Mouse (Mus musculus) heart, embryonic 10.5 days (tissue): ENCODE data around the gene Clcc1. TPM values are rescaled to one million over a fixed set of nuclear protein-coding genes. Genes with fewer than 3 reads are reported as not detected.
"Not testable (repeated sequence)": the region's sequence is repeated elsewhere in the genome, so short reads cannot be mapped to it uniquely, and the experiment has no call there.

ENCODE experiments used
- DNase-seq: peaks from one replicate; pipeline ENCODE4 v3.0.0-alpha.2; 2017; ENCODE audit warnings: low spot score
- H3K27ac ChIP-seq: fragments of 300-500 bp; sonication (generic); 2 replicates; pipeline ENCODE4 v1.5.1; 2016; ENCODE audit warnings: mild to moderate bottlenecking
- H3K27me3 ChIP-seq: fragments of 300-500 bp; sonication (generic); 2 replicates; pipeline ENCODE4 v1.6.1; 2016; ENCODE audit warnings: mild to moderate bottlenecking; ENCODE audit not compliant: poor library complexity, insufficient read depth, severe bottlenecking
- H3K36me3 ChIP-seq: fragments of 300-500 bp; sonication (generic); 2 replicates; pipeline ENCODE4 v1.6.1; 2016; ENCODE audit warnings: mild to moderate bottlenecking, moderate library complexity
- H3K4me1 ChIP-seq: fragments of 300-500 bp; sonication (generic); 2 replicates; pipeline ENCODE4 v1.6.1; 2016; ENCODE audit warnings: mild to moderate bottlenecking
- H3K4me3 ChIP-seq: fragments of 300-500 bp; sonication (generic); 2 replicates; pipeline ENCODE4 v1.5.1; 2016; ENCODE audit warnings: mild to moderate bottlenecking, moderate library complexity
- H3K9me3 ChIP-seq: fragments of 300-500 bp; sonication (generic); 2 replicates; pipeline ENCODE4 v1.6.1; 2016; ENCODE audit warnings: mild to moderate bottlenecking, moderate library complexity
- WGBS: fragments of 180-500 bp; shearing (Covaris S2); methylation state at CpG from one replicate; pipeline ENCODE4 v1.1.7; 2016; 5-methylcytosine and 5-hydroxymethylcytosine counted together
- polyA plus RNA-seq: library from polyadenylated mRNA; unstranded; fragments of >200 nt; fragmentation: Nextera tagmentation; extraction: Ambion mirVana; gene quantifications from 2 replicates; pipeline ENCODE4 v1.2.1, GENCODE M21; 2016

Gene Clcc1
- polyA plus RNA-seq, 1 experiment from 2014 or later: 58.9 TPM

- Histone ChIP-seq H3K4me1 (no peaks in the 10 kb centered on the region), H3K9me3 (no peaks in the 10 kb centered on the region), H3K36me3 (peaks cover 94% of the 10 kb centered on the region), H3K27me3 (no peaks in the 10 kb centered on the region), H3K4me3 (no peak overlapping the region), H3K27ac (no peak overlapping the region)
- WGBS: 69% methylated on average over 4 of the region's 4 CpGs
- no peak for DNase-seq
Observed at GRCm38 (mm10) chr3:108676616-108677015, 22.9 kb downstream of the Clcc1 start.

GRCm38 (mm10) chr3:108681004-108681403 lies 27.3 kb downstream of the Clcc1 start:
- Histone ChIP-seq H3K4me1 (no peaks in the 10 kb centered on the region), H3K36me3 (peaks cover 93% of the 10 kb centered on the region), H3K27me3 (no peaks in the 10 kb centered on the region), H3K4me3 (no peak overlapping the region), H3K9me3 (no peaks in the 10 kb centered on the region), H3K27ac (no peak overlapping the region)
- DNase-seq: no peak
- 95% methylated on average over 4 of the region's 4 CpGs for WGBS

GRCm38 (mm10) chr3:108683597-108683996 lies 29.9 kb downstream of the Clcc1 start:
- not testable (repeated sequence) for H3K4me3 ChIP-seq, H3K9me3 ChIP-seq, H3K27ac ChIP-seq, DNase-seq, H3K27me3 ChIP-seq, H3K4me1 ChIP-seq
- H3K36me3 ChIP-seq: peaks cover 77% of the 10 kb centered on the region
- 90% methylated on average over 5 of the region's 5 CpGs for WGBS

- Histone ChIP-seq H3K27ac (no peak overlapping the region), H3K9me3 (no peaks in the 10 kb centered on the region), H3K27me3 (no peaks in the 10 kb centered on the region), H3K36me3 (peaks cover 73% of the 10 kb centered on the region), H3K4me1 (no peaks in the 10 kb centered on the region), H3K4me3 (no peak overlapping the region)
- 96% methylated on average over 7 of the region's 7 CpGs for WGBS
- no peak for DNase-seq
Observed at GRCm38 (mm10) chr3:108685701-108686100, 32.0 kb downstream of the Clcc1 start.

DNA sequence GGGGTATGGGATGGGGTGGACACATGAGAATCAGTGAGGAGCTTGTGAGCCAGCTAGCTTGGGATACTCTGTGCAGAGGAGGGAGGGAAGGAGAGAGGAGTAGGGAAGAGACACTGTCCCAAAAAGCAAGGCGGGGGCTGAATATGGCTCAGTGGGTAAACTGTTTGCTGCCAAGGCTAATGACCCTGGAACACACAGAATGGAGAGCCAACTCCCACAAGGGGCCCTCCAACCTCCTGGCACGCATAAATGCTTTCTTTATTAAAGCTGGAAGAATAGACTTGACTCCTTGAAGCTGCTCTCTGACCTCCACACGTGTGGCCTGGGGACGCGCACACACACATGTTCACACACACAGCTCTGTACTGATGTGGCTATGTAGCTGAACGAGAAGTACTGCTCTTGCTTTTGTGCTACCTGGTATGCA lies 35.3 kb downstream of the Clcc1 start:
- no peak for DNase-seq
- Histone ChIP-seq H3K4me1 (no peaks in the 10 kb centered on the region), H3K27ac (no peak overlapping the region), H3K4me3 (no peak overlapping the region), H3K36me3 (peaks cover 52% of the 10 kb centered on the region), H3K9me3 (no peaks in the 10 kb centered on the region), H3K27me3 (no peaks in the 10 kb centered on the region)
- WGBS: 94% methylated on average over 6 of the region's 6 CpGs

GRCm38 (mm10) chr3:108689446-108689845 lies 35.7 kb downstream of the Clcc1 start:
- H3K4me1 ChIP-seq: no peaks in the 10 kb centered on the region
- no peaks in the 10 kb centered on the region for H3K27me3 ChIP-seq
- no peak overlapping the region for H3K4me3 ChIP-seq
- H3K27ac ChIP-seq: no peak overlapping the region
- WGBS: 87% methylated on average over 8 of the region's 8 CpGs
- H3K9me3 ChIP-seq: no peaks in the 10 kb centered on the region
- DNase-seq: no peak
- H3K36me3 ChIP-seq: peaks cover 52% of the 10 kb centered on the region

GRCm38 (mm10) chr3:108689979-108690378 lies 36.3 kb downstream of the Clcc1 start:
- no peak overlapping the region for H3K27ac ChIP-seq
- no peak overlapping the region for H3K4me3 ChIP-seq
- H3K9me3 ChIP-seq: no peaks in the 10 kb centered on the region
- H3K4me1 ChIP-seq: no peaks in the 10 kb centered on the region
- DNase-seq: no peak
- WGBS: 89% methylated on average over 4 of the region's 4 CpGs
- H3K36me3 ChIP-seq: peaks cover 56% of the 10 kb centered on the region
- no peaks in the 10 kb centered on the region for H3K27me3 ChIP-seq

DNA sequence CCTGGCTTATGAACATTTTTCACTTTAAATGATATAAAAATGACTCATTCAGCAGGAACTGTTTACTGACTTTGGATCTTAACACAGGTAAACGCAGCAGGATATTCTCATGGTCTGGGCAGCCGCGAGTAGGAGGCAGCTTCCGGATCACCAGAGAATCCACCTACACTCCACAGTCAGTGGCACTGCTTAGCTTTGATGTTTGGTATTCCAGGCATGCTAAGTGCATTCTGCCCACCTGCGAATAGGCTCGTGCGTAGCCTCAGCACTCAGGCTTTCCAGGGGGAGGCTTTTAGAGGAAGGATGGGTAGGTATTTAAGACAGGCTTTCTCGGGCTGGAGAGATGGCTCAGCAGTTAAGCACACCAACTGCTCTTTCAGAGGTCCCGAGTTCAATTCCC lies 40.6 kb downstream of the Clcc1 start:
- no peak overlapping the region for H3K27ac ChIP-seq
- H3K36me3 ChIP-seq: peaks cover 59% of the 10 kb centered on the region
- no peaks in the 10 kb centered on the region for H3K9me3 ChIP-seq
- H3K4me1 ChIP-seq: no peaks in the 10 kb centered on the region
- no peaks in the 10 kb centered on the region for H3K27me3 ChIP-seq
- no peak for DNase-seq
- WGBS: 68% methylated on average over 9 of the region's 9 CpGs
- no peak overlapping the region for H3K4me3 ChIP-seq

DNA sequence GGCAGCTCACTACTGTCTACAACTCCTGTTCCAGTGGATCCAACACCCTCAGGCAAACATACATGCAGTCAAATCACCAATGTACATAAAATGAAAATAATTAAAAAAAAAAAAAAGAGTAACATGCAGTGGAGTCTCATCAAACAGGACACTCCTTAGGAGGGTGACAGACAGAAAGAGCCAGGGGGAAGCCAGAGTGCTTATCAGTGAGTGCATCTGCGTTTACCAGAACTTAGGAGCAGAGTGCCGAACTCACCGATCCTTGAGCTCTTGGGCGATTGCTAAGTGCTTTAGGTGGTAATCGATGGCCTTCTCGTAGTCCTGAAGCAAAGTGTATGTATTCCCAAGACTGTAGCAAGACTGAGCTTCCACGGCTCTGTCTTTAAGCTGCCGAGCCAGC lies 44.9 kb downstream of the Clcc1 start:
- 88% methylated on average over 8 of the region's 8 CpGs for WGBS
- no peak overlapping the region for H3K27ac ChIP-seq
- H3K27me3 ChIP-seq: no peaks in the 10 kb centered on the region
- H3K36me3 ChIP-seq: peaks cover 69% of the 10 kb centered on the region
- DNase-seq: no peak
- no peaks in the 10 kb centered on the region for H3K4me1 ChIP-seq
- H3K9me3 ChIP-seq: no peaks in the 10 kb centered on the region
- H3K4me3 ChIP-seq: no peak overlapping the region

DNA sequence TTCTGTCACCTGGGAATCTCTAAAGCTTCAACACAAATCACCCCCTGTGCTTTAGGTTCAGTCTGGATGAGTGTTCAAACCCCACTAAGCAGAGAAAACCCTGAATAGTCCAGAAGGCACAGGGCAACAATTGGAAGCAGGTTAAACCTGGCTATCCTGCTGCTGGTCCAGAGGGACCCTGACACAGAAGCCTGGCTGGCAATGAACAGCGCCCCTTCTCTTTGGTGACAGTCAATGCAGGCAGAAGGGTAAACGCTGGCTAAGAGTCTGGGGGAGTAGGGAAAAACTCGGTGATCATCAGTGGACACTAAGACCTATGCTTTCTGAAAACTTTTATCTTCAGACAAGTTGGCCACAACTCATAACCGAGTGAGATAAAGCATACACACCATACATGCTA lies 46.1 kb downstream of the Clcc1 start:
- H3K27ac ChIP-seq: no peak overlapping the region
- no peak for DNase-seq
- WGBS: 89% methylated on average over 4 of the region's 4 CpGs
- no peaks in the 10 kb centered on the region for H3K4me1 ChIP-seq
- no peaks in the 10 kb centered on the region for H3K9me3 ChIP-seq
- peaks cover 59% of the 10 kb centered on the region for H3K36me3 ChIP-seq
- no peak overlapping the region for H3K4me3 ChIP-seq
- H3K27me3 ChIP-seq: no peaks in the 10 kb centered on the region

GRCm38 (mm10) chr3:108701256-108701655 lies 47.5 kb downstream of the Clcc1 start:
- no peak for DNase-seq

GRCm38 (mm10) chr3:108702789-108703188 lies 49.1 kb downstream of the Clcc1 start:
- 89% methylated on average over 8 of the region's 8 CpGs for WGBS

More at GRCm38 (mm10) chr3:108701256-108701655, 47.5 kb downstream of the Clcc1 start:
- H3K4me1 ChIP-seq: no peaks in the 10 kb centered on the region
- no peaks in the 10 kb centered on the region for H3K9me3 ChIP-seq
- no peak overlapping the region for H3K4me3 ChIP-seq
- no peaks in the 10 kb centered on the region for H3K27me3 ChIP-seq
- no peak overlapping the region for H3K27ac ChIP-seq
- peaks cover 49% of the 10 kb centered on the region for H3K36me3 ChIP-seq
- 72% methylated on average over 1 of the region's 1 CpGs for whole genome bisulfite sequencing

DNA sequence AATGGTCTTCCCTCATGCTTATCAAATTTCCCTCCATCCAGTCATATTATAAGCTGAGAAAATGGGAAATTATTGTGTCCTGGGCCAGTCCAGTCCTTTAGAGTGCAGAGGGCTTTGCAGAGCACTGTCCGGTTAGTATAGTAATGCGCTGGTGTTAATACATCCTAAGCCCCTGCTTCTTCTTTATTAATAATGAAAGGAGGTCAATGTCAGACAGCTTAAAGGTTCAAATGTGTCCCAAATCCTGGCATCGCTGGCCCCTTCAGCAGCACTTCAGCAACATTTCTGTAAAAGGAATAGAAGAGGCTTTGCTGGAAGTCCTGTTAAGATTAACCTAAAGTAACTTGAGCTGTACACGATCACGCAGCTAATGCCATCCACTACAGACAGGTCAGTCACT lies 57.6 kb downstream of the Clcc1 start:
- 92% methylated on average over 5 of the region's 5 CpGs for WGBS
- Histone ChIP-seq H3K36me3 (peaks cover 3% of the 10 kb centered on the region; the same call in 1 of the 2 replicates), H3K9me3 (no peaks in the 10 kb centered on the region)

More at GRCm38 (mm10) chr3:108702789-108703188, 49.1 kb downstream of the Clcc1 start:
- no peaks in the 10 kb centered on the region for H3K27me3 ChIP-seq
- H3K4me3 ChIP-seq: no peak overlapping the region
- DNase-seq: no peak
- H3K27ac ChIP-seq: no peak overlapping the region
- peaks cover 38% of the 10 kb centered on the region for H3K36me3 ChIP-seq
- no peaks in the 10 kb centered on the region for H3K4me1 ChIP-seq
- H3K9me3 ChIP-seq: no peaks in the 10 kb centered on the region

DNA sequence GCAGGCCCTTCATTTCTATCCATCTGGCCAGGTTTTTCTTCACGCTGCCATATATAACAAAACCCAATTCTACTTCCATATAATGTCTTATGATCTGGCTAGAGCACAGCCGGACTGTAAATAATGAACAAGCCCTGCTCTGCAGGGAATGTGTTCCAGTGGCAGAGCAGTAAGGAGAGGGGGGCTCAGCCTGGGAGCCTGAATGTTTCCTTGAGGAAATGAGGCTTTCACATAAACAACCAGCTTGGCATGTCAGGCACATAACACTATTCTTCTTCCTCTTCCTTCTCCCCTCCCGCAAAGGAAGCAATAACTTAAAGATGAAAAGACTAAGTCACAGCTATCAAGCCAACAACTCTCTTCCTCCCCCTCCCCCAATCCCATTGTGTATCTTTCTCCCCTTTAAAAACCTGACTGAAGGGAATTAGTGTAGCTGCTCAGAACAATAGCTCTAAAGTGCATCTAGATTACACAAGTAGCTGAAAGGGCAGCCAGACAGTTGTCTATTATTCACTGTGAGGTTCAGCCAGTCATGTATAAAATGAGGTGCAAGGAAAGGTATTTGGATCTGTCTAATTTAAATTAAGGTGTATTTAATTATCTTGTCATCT lies 59.5 kb downstream of the Clcc1 start:
- Histone ChIP-seq H3K36me3 (no peaks in the 10 kb centered on the region), H3K27me3 (no peaks in the 10 kb centered on the region), H3K27ac (no peak overlapping the region), H3K4me3 (no peak overlapping the region), H3K9me3 (no peaks in the 10 kb centered on the region), H3K4me1 (peaks cover 9% of the 10 kb centered on the region; the same call in 1 of the 2 replicates)
- WGBS: 75% methylated on average over 3 of the region's 3 CpGs
- DNase-seq: no peak

More for the DNA sequence above, 57.6 kb downstream of the Clcc1 start:
- H3K27me3 ChIP-seq: no peaks in the 10 kb centered on the region
- peaks cover 9% of the 10 kb centered on the region; the same call in 1 of the 2 replicates for H3K4me1 ChIP-seq
- no peak for DNase-seq
- no peak overlapping the region for H3K27ac ChIP-seq
- no peak overlapping the region for H3K4me3 ChIP-seq
